In genomic region chrY:1244940-1245339, GRCm38 (mm10) we compare ENCODE assay signal across 8 mouse cellular contexts. TPM values are rescaled to one million over a fixed set of nuclear protein-coding genes. Genes with fewer than 3 reads are reported as not detected.
DNase-seq lines count a peak whose midpoint lies in the region; ATAC-seq and TF ChIP-seq lines count a peak whose summit lies in the region.

No protein-coding gene starts in this region.

- no peak for DNase-seq in lung, postnatal 4 days
- peak; percentile 0 for DNase-seq in embryonic facial prominence, embryonic 11.5 days (ENCODE audit: low spot score)
- DNase-seq in hindbrain, postnatal 0 days (ENCODE audit: low spot score): no peak
- DNase-seq in midbrain, embryonic 14.5 days: peak; percentile 0
- no peak for DNase-seq in T-cell, adult 2 months (ENCODE audit: low spot score)
- DNase-seq in layer of hippocampus, postnatal 36 days: no peak
- DNase-seq in adrenal gland, adult 8-10 months: no peak

- no peak for ATAC-seq in lung, embryonic 15.5 days (ENCODE audit: borderline replicate concordance, extremely low read depth, low FRiP score, low TSS enrichment)
- no peak for ATAC-seq in embryonic facial prominence, embryonic 11.5 days (replicated peaks; ENCODE audit: insufficient number of reproducible peaks, low FRiP score, low TSS enrichment, low read depth)
- no peak; the same call in 1 of the 2 replicates for ATAC-seq in hindbrain, postnatal 0 days
- no peak for ATAC-seq in midbrain, embryonic 14.5 days (ENCODE audit: low FRiP score, low TSS enrichment)

- H3K9me3 ChIP-seq in lung, embryonic 15.5 days: no peaks in the 10 kb centered on the region
- H3K9me3 ChIP-seq in embryonic facial prominence, embryonic 11.5 days (replicated peaks; ENCODE audit: control insufficient read depth, low read length): no peaks in the 10 kb centered on the region
- H3K9me3 ChIP-seq in hindbrain, postnatal 0 days (ENCODE audit: low read length): no peaks in the 10 kb centered on the region
- H3K9me3 ChIP-seq in midbrain, embryonic 14.5 days (ENCODE audit: control insufficient read depth, low read length): no peaks in the 10 kb centered on the region

- no peaks in the 10 kb centered on the region for H3K4me1 ChIP-seq in lung, embryonic 15.5 days
- H3K4me1 ChIP-seq in embryonic facial prominence, embryonic 11.5 days (ENCODE audit: control insufficient read depth, insufficient read depth, low read length): no peaks in the 10 kb centered on the region
- no peaks in the 10 kb centered on the region for H3K4me1 ChIP-seq in hindbrain, postnatal 0 days (ENCODE audit: insufficient read depth, low read length)
- H3K4me1 ChIP-seq in midbrain, embryonic 14.5 days (ENCODE audit: control insufficient read depth, insufficient read depth, low read length): no peaks in the 10 kb centered on the region

- peak overlapping the region; percentile 34 for H3K9ac ChIP-seq in lung, embryonic 15.5 days
- peak overlapping the region; percentile 59 for H3K9ac ChIP-seq in embryonic facial prominence, embryonic 11.5 days (replicated peaks; ENCODE audit: low read length)
- no peak overlapping the region; the same call in 1 of the 2 replicates for H3K9ac ChIP-seq in hindbrain, postnatal 0 days (replicated peaks; ENCODE audit: low read length)
- no peak overlapping the region; the same call in 1 of the 2 replicates for H3K9ac ChIP-seq in midbrain, embryonic 14.5 days (replicated peaks; ENCODE audit: low read length)

- H3K4me3 ChIP-seq in lung, embryonic 15.5 days: peak overlapping the region; percentile 43
- peak overlapping the region; percentile 36 for H3K4me3 ChIP-seq in embryonic facial prominence, embryonic 11.5 days (ENCODE audit: low read depth, low read length)
- peak overlapping the region; percentile 37 for H3K4me3 ChIP-seq in hindbrain, postnatal 0 days (ENCODE audit: low read length)
- peak overlapping the region; percentile 37 for H3K4me3 ChIP-seq in midbrain, embryonic 14.5 days (replicated peaks; ENCODE audit: low read depth, low read length)

- TF ChIP-seq CTCF in hindbrain, postnatal 0 days (IDR thresholded peaks at IDR 0.05; ENCODE audit: low read depth): no peak

- no peaks in the 10 kb centered on the region for H3K27me3 ChIP-seq in lung, embryonic 15.5 days
- no peaks in the 10 kb centered on the region for H3K27me3 ChIP-seq in embryonic facial prominence, embryonic 11.5 days (ENCODE audit: control insufficient read depth, insufficient read depth, low read length)
- no peaks in the 10 kb centered on the region for H3K27me3 ChIP-seq in hindbrain, postnatal 0 days (ENCODE audit: insufficient read depth, low read length)
- no peaks in the 10 kb centered on the region for H3K27me3 ChIP-seq in midbrain, embryonic 14.5 days (ENCODE audit: control insufficient read depth, insufficient read depth, low read length)

- WGBS in lung, embryonic 15.5 days: 2% methylated on average over 9 of the region's 9 CpGs
- 0% methylated on average over 9 of the region's 9 CpGs for WGBS in embryonic facial prominence, embryonic 11.5 days
- 0% methylated on average over 4 of the region's 9 CpGs for WGBS in hindbrain, postnatal 0 days
- WGBS in midbrain, embryonic 14.5 days: 1% methylated on average over 9 of the region's 9 CpGs

- peak overlapping the region; percentile 50 for H3K27ac ChIP-seq in lung, embryonic 15.5 days
- 0 out of 2 replicates have a peak overlapping the region, but pooled peaks have one; percentile 47 for H3K27ac ChIP-seq in embryonic facial prominence, embryonic 11.5 days (replicated peaks; ENCODE audit: low read depth, low read length)
- peak overlapping the region; percentile 71; the same call in 1 of the 2 replicates for H3K27ac ChIP-seq in hindbrain, postnatal 0 days
- H3K27ac ChIP-seq in midbrain, embryonic 14.5 days (replicated peaks; ENCODE audit: low read depth, low read length): peak overlapping the region; percentile 68

- H3K4me2 ChIP-seq in lung, embryonic 15.5 days: peak overlapping the region; percentile 31; the same call in 1 of the 2 replicates
- H3K4me2 ChIP-seq in embryonic facial prominence, embryonic 11.5 days (ENCODE audit: low read depth, low read length): no peak overlapping the region; the same call in 1 of the 2 replicates
- peak overlapping the region; percentile 44 for H3K4me2 ChIP-seq in hindbrain, postnatal 0 days (ENCODE audit: low read depth, low read length)
- peak overlapping the region; percentile 46 for H3K4me2 ChIP-seq in midbrain, embryonic 14.5 days (ENCODE audit: low read length)

- no peaks in the 10 kb centered on the region for H3K36me3 ChIP-seq in lung, embryonic 15.5 days
- no peaks in the 10 kb centered on the region for H3K36me3 ChIP-seq in embryonic facial prominence, embryonic 11.5 days (replicated peaks; ENCODE audit: control insufficient read depth, insufficient read depth, low read depth, low read length)
- H3K36me3 ChIP-seq in hindbrain, postnatal 0 days (ENCODE audit: insufficient read depth, low read length): no peaks in the 10 kb centered on the region
- H3K36me3 ChIP-seq in midbrain, embryonic 14.5 days (ENCODE audit: control insufficient read depth, insufficient read depth, low read length): no peaks in the 10 kb centered on the region

RNA-seq across cellular contexts. Expression of gene Uty, which starts 0.6 kb away (rescaled TPM):
- polyA plus RNA-seq in lung, embryonic 15.5 days (2015; fragmentation: Nextera tagmentation; extraction: Ambion mirVana): 8.3 and 9.2 TPM in 2 replicates
- 10.1 and 14.2 TPM in 2 replicates for polyA plus RNA-seq in embryonic facial prominence, embryonic 11.5 days (2014; fragmentation: Nextera tagmentation; extraction: Ambion mirVana)
- total RNA-seq in hindbrain, postnatal 0 days (2014; rRNA removed): 11.0 and 11.2 TPM in 2 replicates
- polyA plus RNA-seq in hindbrain, postnatal 0 days (2015; fragmentation: Nextera tagmentation; extraction: Ambion mirVana): 13.4 TPM in 1 of 2 replicates, not detected in the other
- 20.4 TPM in 1 of 2 replicates, not detected in the other for polyA plus RNA-seq in midbrain, embryonic 14.5 days (2014; fragmentation: Nextera tagmentation; extraction: Ambion mirVana)
- 10 to 100 TPM in 1 of 2 experiments, not detected in 1; 31.2 TPM for total RNA-seq in layer of hippocampus, postnatal 36 days (2021)
- total RNA-seq in adrenal gland, adult 8-10 months (2022): 10 to 100 TPM in 2 of 4 experiments, not detected in 2; 40.5 to 49.4 TPM

RNA-seq across cellular contexts. Expression of gene Ddx3y, which starts 41.5 kb away (rescaled TPM):
- 18.5 and 20.9 TPM in 2 replicates for polyA plus RNA-seq in lung, embryonic 15.5 days (2015; fragmentation: Nextera tagmentation; extraction: Ambion mirVana)
- polyA plus RNA-seq in embryonic facial prominence, embryonic 11.5 days (2014; fragmentation: Nextera tagmentation; extraction: Ambion mirVana): 19.8 and 24.2 TPM in 2 replicates
- 8.5 and 14.2 TPM in 2 replicates for total RNA-seq in hindbrain, postnatal 0 days (2014; rRNA removed)
- 40.2 TPM in 1 of 2 replicates, not detected in the other for polyA plus RNA-seq in hindbrain, postnatal 0 days (2015; fragmentation: Nextera tagmentation; extraction: Ambion mirVana)
- polyA plus RNA-seq in midbrain, embryonic 14.5 days (2014; fragmentation: Nextera tagmentation; extraction: Ambion mirVana): 27.5 TPM in 1 of 2 replicates, not detected in the other
- 10 to 100 TPM in 1 of 2 experiments, not detected in 1; 46.5 TPM for total RNA-seq in layer of hippocampus, postnatal 36 days (2021)
- 10 to 100 TPM in 2 of 4 experiments, not detected in 2; 91.1 to 98.4 TPM for total RNA-seq in adrenal gland, adult 8-10 months (2022)

Comparison
In these comparisons a context has a peak if more than half of its experiments do, and no peak if none do; other contexts are left out.
1. H3K9ac ChIP-seq: peak in lung, embryonic 15.5 days (single experiment) and embryonic facial prominence, embryonic 11.5 days (single experiment); none in hindbrain, postnatal 0 days (single experiment) and midbrain, embryonic 14.5 days (single experiment).
2. DNase-seq: peak in embryonic facial prominence, embryonic 11.5 days (single experiment) and midbrain, embryonic 14.5 days (single experiment); none in lung, postnatal 4 days (0 of 2), hindbrain, postnatal 0 days (single experiment), T-cell, adult 2 months (single experiment), layer of hippocampus, postnatal 36 days (0 of 2) and adrenal gland, adult 8-10 months (single experiment).
3. Peak in every context shown above with its lines, with median percentiles within 50 percentile points of each other: H3K27ac ChIP-seq and H3K4me3 ChIP-seq.